Mouse (Mus musculus) bone marrow, adult 2 months (tissue): ENCODE measurements around the gene Icam1.

Experiments
- CTCF ChIP-seq: fragments of 200-500 bp; IDR thresholded peaks from 2 replicates; pipeline ENCODE4 v1.5.1; 2011; ENCODE audit warnings: low read length, control low read depth; ENCODE audit not compliant: control insufficient read depth, insufficient read depth
- POLR2A ChIP-seq: fragments of 200-500 bp; IDR thresholded peaks from 2 replicates; pipeline ENCODE4 v1.6.1; 2011; ENCODE audit warnings: low read depth, mild to moderate bottlenecking, control low read depth, low read length, borderline replicate concordance; ENCODE audit not compliant: control insufficient read depth

DNA sequence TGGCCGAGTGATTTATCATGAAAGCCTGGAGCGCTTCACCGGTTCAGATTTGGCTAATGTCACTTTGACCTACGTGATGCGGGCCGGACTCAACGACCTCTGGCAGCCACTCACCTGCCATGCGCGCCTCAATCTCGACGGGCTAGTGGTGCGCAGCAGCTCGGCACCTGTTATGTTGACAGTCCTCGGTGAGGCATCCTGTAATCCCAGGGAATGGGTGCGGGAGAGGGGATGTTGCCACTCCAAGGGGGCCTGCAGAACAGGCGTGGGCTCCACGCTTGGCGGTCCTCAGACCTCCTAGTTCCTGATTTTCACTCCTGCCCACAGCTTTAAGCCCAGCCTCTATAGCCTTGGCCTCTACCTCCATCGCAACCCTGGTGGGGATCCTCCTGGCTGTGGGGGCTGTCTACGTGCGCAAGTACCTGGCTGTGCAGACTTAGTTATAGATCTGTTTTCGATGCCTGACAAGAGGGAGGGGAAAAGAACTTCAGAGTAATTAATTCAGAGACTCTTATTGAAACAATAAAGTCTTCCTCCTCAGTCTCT, 14.3 kb downstream of the Icam1 start:
- TF ChIP-seq POLR2A (no peak), CTCF (no peak)
